Mouse (Mus musculus) neural tube, embryonic 11.5 days (tissue): ENCODE measurements around the gene Mki67. TPM values are rescaled to one million over a fixed set of nuclear protein-coding genes. Genes with fewer than 3 reads are reported as not detected.
A peak's percentile ranks its signal among the peaks of the same experiment; 100 is the strongest.

ENCODE experiments used
- ATAC-seq: fragments of 200-750 bp; cut with Nextera tagmentation; 2 replicates; pipeline ENCODE4 v1.8.0; 2017; ENCODE audit warnings: moderate number of reproducible peaks, mild to moderate bottlenecking, moderate TSS enrichment, moderate library complexity; ENCODE audit not compliant: insufficient read depth, low FRiP score, low TSS enrichment
- DNase-seq: peaks from one replicate; pipeline ENCODE4 v3.0.0-alpha.2; 2015; ENCODE audit warnings: low spot score
- H3K27ac ChIP-seq: fragments of 300-500 bp; sonication (generic); 2 replicates; pipeline ENCODE4 v1.5.1; 2014; ENCODE audit warnings: low read depth, mild to moderate bottlenecking, low read length
- H3K27me3 ChIP-seq: fragments of 300-500 bp; sonication (generic); 2 replicates; pipeline ENCODE4 v1.6.1; 2014; ENCODE audit warnings: mild to moderate bottlenecking, low read length, mixed read lengths; ENCODE audit not compliant: control insufficient read depth, insufficient read depth
- H3K36me3 ChIP-seq: fragments of 300-500 bp; sonication (generic); 2 replicates; pipeline ENCODE4 v1.6.1; 2014; ENCODE audit warnings: mild to moderate bottlenecking, low read length, moderate library complexity, mixed read lengths; ENCODE audit not compliant: control insufficient read depth, insufficient read depth
- H3K4me1 ChIP-seq: fragments of 300-500 bp; sonication (generic); 2 replicates; pipeline ENCODE4 v1.6.1; 2014; ENCODE audit warnings: low read length, mixed read lengths; ENCODE audit not compliant: control insufficient read depth, insufficient read depth
- H3K4me2 ChIP-seq: fragments of 300-500 bp; sonication (generic); 2 replicates; pipeline ENCODE4 v1.6.1; 2014; ENCODE audit warnings: low read depth, mild to moderate bottlenecking, moderate library complexity
- H3K4me3 ChIP-seq: fragments of 300-500 bp; sonication (generic); 2 replicates; pipeline ENCODE4 v1.5.1; 2014; ENCODE audit warnings: low read depth, low read length
- H3K9ac ChIP-seq: fragments of 300-500 bp; sonication (generic); 2 replicates; pipeline ENCODE4 v1.6.1; 2014; ENCODE audit warnings: mild to moderate bottlenecking, low read length
- H3K9me3 ChIP-seq: fragments of 300-500 bp; sonication (generic); 2 replicates; pipeline ENCODE4 v1.6.1; 2016; ENCODE audit warnings: low read length; ENCODE audit not compliant: control insufficient read depth
- WGBS: fragments of 180-500 bp; shearing (Covaris S2); extraction: QIAGEN DNeasy Blood & Tissue Kit; methylation state at CpG from one replicate; pipeline ENCODE4 v1.1.7; 2014; 5-methylcytosine and 5-hydroxymethylcytosine counted together
- polyA plus RNA-seq: library from polyadenylated mRNA; unstranded; fragments of >200 nt; fragmentation: Nextera tagmentation; extraction: Ambion mirVana; gene quantifications from 2 replicates; pipeline ENCODE4 v1.2.1, GENCODE M21; 2014

Gene Mki67
- polyA plus RNA-seq, 1 experiment from 2014 or later: 50.8 TPM

GRCm38 (mm10) chr7:135668852-135669739 lies 47.1 kb downstream of the Mki67 start:
- H3K27me3 ChIP-seq: no peaks in the 10 kb centered on the region
- no peak overlapping the region for H3K4me3 ChIP-seq
- H3K9me3 ChIP-seq: no peaks in the 10 kb centered on the region
- H3K9ac ChIP-seq: no peak overlapping the region
- ATAC-seq (no peak), DNase-seq (peak; percentile 66)
- no peaks in the 10 kb centered on the region for H3K4me1 ChIP-seq
- 35% methylated on average over 16 of the region's 16 CpGs for WGBS
- no peak overlapping the region for H3K27ac ChIP-seq
- H3K36me3 ChIP-seq: no peaks in the 10 kb centered on the region
- H3K4me2 ChIP-seq: no peak overlapping the region

GRCm38 (mm10) chr7:135666314-135666713 lies 49.8 kb downstream of the Mki67 start:
- DNase-seq: no peak
- Histone ChIP-seq H3K9me3 (no peaks in the 10 kb centered on the region), H3K4me2 (no peak overlapping the region), H3K36me3 (no peaks in the 10 kb centered on the region), H3K9ac (no peak overlapping the region), H3K27me3 (no peaks in the 10 kb centered on the region), H3K27ac (no peak overlapping the region), H3K4me3 (no peak overlapping the region), H3K4me1 (no peaks in the 10 kb centered on the region)
- WGBS: 77% methylated on average over 2 of the region's 2 CpGs
- ATAC-seq: no peak

GRCm38 (mm10) chr7:135664211-135664610 lies 52.0 kb downstream of the Mki67 start:
- no peak overlapping the region for H3K4me2 ChIP-seq
- no peaks in the 10 kb centered on the region for H3K4me1 ChIP-seq
- no peaks in the 10 kb centered on the region for H3K9me3 ChIP-seq
- no peak overlapping the region for H3K4me3 ChIP-seq
- H3K36me3 ChIP-seq: no peaks in the 10 kb centered on the region
- no peak overlapping the region for H3K27ac ChIP-seq
- 84% methylated on average over 7 of the region's 7 CpGs for WGBS
- H3K9ac ChIP-seq: no peak overlapping the region
- no peak for DNase-seq
- ATAC-seq: no peak
- H3K27me3 ChIP-seq: no peaks in the 10 kb centered on the region

GRCm38 (mm10) chr7:135660314-135660713 lies 55.8 kb downstream of the Mki67 start:
- H3K9ac ChIP-seq: no peak overlapping the region
- H3K4me2 ChIP-seq: no peak overlapping the region
- no peak overlapping the region for H3K27ac ChIP-seq
- H3K27me3 ChIP-seq: no peaks in the 10 kb centered on the region
- DNase-seq (no peak), ATAC-seq (no peak)
- H3K36me3 ChIP-seq: no peaks in the 10 kb centered on the region
- H3K4me3 ChIP-seq: no peak overlapping the region
- H3K4me1 ChIP-seq: no peaks in the 10 kb centered on the region
- H3K9me3 ChIP-seq: no peaks in the 10 kb centered on the region

- no peak overlapping the region for H3K4me3 ChIP-seq
- H3K4me2 ChIP-seq: no peak overlapping the region
- no peaks in the 10 kb centered on the region for H3K27me3 ChIP-seq
- no peaks in the 10 kb centered on the region for H3K4me1 ChIP-seq
- no peaks in the 10 kb centered on the region for H3K9me3 ChIP-seq
- H3K9ac ChIP-seq: no peak overlapping the region
- no peaks in the 10 kb centered on the region for H3K36me3 ChIP-seq
- WGBS: 83% methylated on average over 5 of the region's 5 CpGs
- H3K27ac ChIP-seq: no peak overlapping the region
- no peak for ATAC-seq
- no peak for DNase-seq
Measured at GRCm38 (mm10) chr7:135659314-135659935, 56.7 kb downstream of the Mki67 start.

- Histone ChIP-seq H3K9ac (no peak overlapping the region), H3K4me2 (no peak overlapping the region), H3K9me3 (no peaks in the 10 kb centered on the region), H3K27me3 (no peaks in the 10 kb centered on the region), H3K27ac (no peak overlapping the region), H3K36me3 (no peaks in the 10 kb centered on the region), H3K4me1 (no peaks in the 10 kb centered on the region), H3K4me3 (no peak overlapping the region)
- DNase-seq: no peak
- ATAC-seq: no peak
- WGBS: 91% methylated on average over 7 of the region's 7 CpGs
Measured at GRCm38 (mm10) chr7:135658150-135658549, 58.0 kb downstream of the Mki67 start.

- no peak overlapping the region for H3K4me2 ChIP-seq
- no peak for DNase-seq
- no peaks in the 10 kb centered on the region for H3K4me1 ChIP-seq
- no peaks in the 10 kb centered on the region for H3K9me3 ChIP-seq
- no peaks in the 10 kb centered on the region for H3K36me3 ChIP-seq
- H3K27me3 ChIP-seq: no peaks in the 10 kb centered on the region
- ATAC-seq: no peak
- WGBS: 74% methylated on average over 4 of the region's 4 CpGs
- no peak overlapping the region for H3K27ac ChIP-seq
- no peak overlapping the region for H3K4me3 ChIP-seq
- no peak overlapping the region for H3K9ac ChIP-seq
Measured at GRCm38 (mm10) chr7:135655113-135655512, 61.0 kb downstream of the Mki67 start.

- H3K9ac ChIP-seq: no peak overlapping the region
- H3K4me2 ChIP-seq: no peak overlapping the region
- H3K27ac ChIP-seq: no peak overlapping the region
- ATAC-seq: no peak
- DNase-seq: no peak
- no peaks in the 10 kb centered on the region for H3K36me3 ChIP-seq
- H3K9me3 ChIP-seq: no peaks in the 10 kb centered on the region
- no peaks in the 10 kb centered on the region for H3K4me1 ChIP-seq
- no peak overlapping the region for H3K4me3 ChIP-seq
- WGBS: 92% methylated on average over 6 of the region's 6 CpGs
- no peaks in the 10 kb centered on the region for H3K27me3 ChIP-seq
Measured at GRCm38 (mm10) chr7:135654288-135654687, 61.9 kb downstream of the Mki67 start.

GRCm38 (mm10) chr7:135653601-135654000 lies 62.6 kb downstream of the Mki67 start:
- ATAC-seq (no peak), DNase-seq (no peak)
- WGBS: 86% methylated on average over 7 of the region's 7 CpGs
- H3K4me3 ChIP-seq: no peak overlapping the region
- no peak overlapping the region for H3K27ac ChIP-seq
- no peaks in the 10 kb centered on the region for H3K4me1 ChIP-seq
- H3K9ac ChIP-seq: no peak overlapping the region
- no peaks in the 10 kb centered on the region for H3K27me3 ChIP-seq
- H3K9me3 ChIP-seq: no peaks in the 10 kb centered on the region
- no peaks in the 10 kb centered on the region for H3K36me3 ChIP-seq
- no peak overlapping the region for H3K4me2 ChIP-seq
